Mouse (Mus musculus) liver, postnatal 0 days (tissue): ENCODE data around the gene Hist1h2bg. TPM values are rescaled to one million over a fixed set of nuclear protein-coding genes. Genes with fewer than 3 reads are reported as not detected.
"Not testable (repeated sequence)": the region's sequence is repeated elsewhere in the genome, so short reads cannot be mapped to it uniquely, and the experiment has no call there.

ENCODE experiments used
- ATAC-seq: fragments of 200-750 bp; cut with Nextera tagmentation; 2 replicates; pipeline ENCODE4 v1.8.0; 2017; ENCODE audit warnings: mild to moderate bottlenecking, moderate library complexity
- DNase-seq: peaks from one replicate; pipeline ENCODE4 v3.0.0-alpha.2; 2016
- H3K27ac ChIP-seq: fragments of 300-500 bp; sonication (generic); 2 replicates; pipeline ENCODE4 v1.5.1; 2014; ENCODE audit warnings: antibody characterized with exemption, moderate library complexity, mild to moderate bottlenecking, low read depth
- H3K27me3 ChIP-seq: fragments of 300-500 bp; sonication (generic); 2 replicates; pipeline ENCODE4 v1.6.1; 2014; ENCODE audit warnings: low read length, control low read depth, mixed read lengths; ENCODE audit not compliant: insufficient read depth
- H3K36me3 ChIP-seq: fragments of 300-500 bp; sonication (generic); replicated peaks from 2 replicates; pipeline ENCODE4 v1.6.1; 2014; ENCODE audit warnings: mild to moderate bottlenecking, control low read depth, low read length, moderate library complexity, mixed read lengths; ENCODE audit not compliant: insufficient read depth
- H3K4me1 ChIP-seq: fragments of 300-500 bp; sonication (generic); 2 replicates; pipeline ENCODE4 v1.6.1; 2014; ENCODE audit warnings: antibody characterized with exemption, mild to moderate bottlenecking, control low read depth; ENCODE audit not compliant: insufficient read depth
- H3K4me2 ChIP-seq: fragments of 300-500 bp; sonication (generic); 2 replicates; pipeline ENCODE4 v1.6.1; 2014; ENCODE audit warnings: low read depth, mild to moderate bottlenecking, low read length, moderate library complexity, mixed read lengths
- H3K4me3 ChIP-seq: fragments of 300-500 bp; sonication (generic); 2 replicates; pipeline ENCODE4 v1.5.1; 2014; ENCODE audit warnings: low read depth, low read length
- H3K9ac ChIP-seq: fragments of 300-500 bp; sonication (generic); replicated peaks from 2 replicates; pipeline ENCODE4 v1.6.1; 2014; ENCODE audit warnings: mild to moderate bottlenecking, moderate library complexity
- H3K9me3 ChIP-seq: fragments of 300-500 bp; sonication (generic); 2 replicates; pipeline ENCODE4 v1.6.1; 2016; ENCODE audit warnings: mild to moderate bottlenecking, control low read depth, low read length, mixed read lengths
- CTCF ChIP-seq: sonication (generic); IDR thresholded peaks from 2 replicates; pipeline ENCODE4 v1.5.1; 2016; ENCODE audit warnings: antibody characterized with exemption, low read depth
- EP300 ChIP-seq: IDR thresholded peaks from 2 replicates; pipeline ENCODE4 v1.6.1; 2016; ENCODE audit warnings: antibody characterized with exemption, low read depth, mild to moderate bottlenecking
- WGBS: fragments of 180-500 bp; shearing (Covaris S2); extraction: QIAGEN DNeasy Blood & Tissue Kit; methylation state at CpG from one replicate; pipeline ENCODE4 v1.1.7; 2014; ENCODE audit not compliant: insufficient replicate concordance; 5-methylcytosine and 5-hydroxymethylcytosine counted together
- polyA plus RNA-seq: library from polyadenylated mRNA; unstranded; fragments of >200 nt; fragmentation: Nextera tagmentation; extraction: Ambion mirVana; gene quantifications from 2 replicates; pipeline ENCODE4 v1.2.1, GENCODE M21; 2015

The Hist1h2bg gene
- polyA plus RNA-seq, 1 experiment from 2014 or later = 7.8 TPM

DNA sequence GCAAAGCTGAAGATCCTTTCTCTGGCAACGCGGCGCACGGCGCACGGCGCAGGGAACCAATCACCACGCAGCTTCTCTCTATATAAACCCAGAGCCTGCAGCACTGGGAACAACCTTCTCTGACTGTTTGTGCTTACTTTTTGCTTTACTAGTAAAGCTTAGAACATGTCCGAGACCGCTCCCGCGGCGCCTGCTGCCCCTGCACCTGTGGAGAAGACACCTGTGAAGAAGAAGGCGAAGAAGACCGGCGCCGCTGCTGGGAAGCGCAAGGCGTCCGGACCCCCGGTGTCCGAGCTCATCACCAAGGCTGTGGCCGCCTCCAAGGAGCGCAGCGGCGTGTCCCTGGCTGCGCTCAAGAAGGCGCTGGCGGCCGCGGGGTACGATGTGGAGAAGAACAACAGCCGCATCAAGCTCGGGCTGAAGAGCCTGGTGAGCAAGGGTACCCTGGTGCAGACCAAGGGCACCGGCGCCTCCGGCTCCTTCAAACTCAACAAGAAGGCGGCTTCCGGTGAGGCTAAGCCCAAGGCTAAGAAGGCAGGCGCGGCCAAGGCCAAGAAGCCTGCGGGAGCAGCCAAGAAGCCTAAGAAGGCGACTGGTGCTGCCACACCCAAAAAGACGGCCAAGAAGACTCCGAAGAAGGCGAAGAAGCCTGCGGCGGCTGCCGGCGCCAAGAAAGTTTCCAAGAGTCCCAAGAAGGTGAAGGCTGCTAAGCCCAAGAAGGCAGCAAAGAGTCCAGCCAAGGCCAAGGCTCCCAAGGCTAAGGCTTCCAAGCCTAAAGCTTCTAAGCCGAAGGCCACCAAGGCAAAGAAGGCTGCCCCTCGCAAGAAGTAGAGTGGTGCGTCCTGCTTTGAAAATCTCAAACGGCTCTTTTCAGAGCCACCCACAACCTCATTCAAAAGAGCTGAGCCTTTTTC lies 16.0 kb upstream of the Hist1h2bg start:
- Histone ChIP-seq H3K4me3 (peak overlapping the region; percentile 64), H3K9me3 (no peaks in the 10 kb centered on the region), H3K9ac (peak overlapping the region; percentile 83), H3K36me3 (no peaks in the 10 kb centered on the region), H3K4me2 (peak overlapping the region; percentile 90), H3K27ac (peak overlapping the region; percentile 97), H3K27me3 (no peaks in the 10 kb centered on the region), H3K4me1 (peaks cover 15% of the 10 kb centered on the region)
- no peak for TF ChIP-seq CTCF
- TF ChIP-seq EP300 = peak; percentile 88
- WGBS = under 1% methylated on average over 54 of the region's 54 CpGs
- peak; percentile 89 for DNase-seq
- peak; percentile 77 for ATAC-seq

DNA sequence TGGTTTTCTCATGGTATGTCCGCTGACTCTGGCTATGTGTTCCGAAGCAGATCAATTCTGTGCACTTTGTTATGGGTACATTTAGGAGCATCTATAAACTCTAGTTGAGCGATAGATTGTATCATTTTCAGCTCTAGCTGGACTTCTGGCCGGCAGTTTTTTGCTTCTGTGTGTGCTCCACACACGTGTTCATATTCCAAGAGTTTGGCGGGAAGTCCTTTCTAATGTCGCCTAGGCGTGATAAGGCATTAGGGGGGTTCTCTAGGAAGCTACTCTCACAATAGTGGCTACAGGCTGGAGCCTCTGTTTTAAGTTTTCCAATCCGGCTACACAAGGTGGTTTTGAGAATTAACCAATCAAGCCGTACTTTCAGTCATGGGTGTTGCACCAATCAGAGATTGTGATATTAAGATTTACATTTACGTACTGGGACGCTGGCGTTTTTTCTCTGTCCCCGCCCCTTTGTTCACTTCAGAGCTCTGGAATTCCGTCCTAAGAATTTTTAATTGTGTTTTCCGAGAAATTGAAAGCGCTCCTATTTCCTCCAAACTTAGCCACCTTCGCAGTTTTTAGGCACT lies 15.3 kb upstream of the Hist1h2bg start:
- Histone ChIP-seq H3K36me3 (no peaks in the 10 kb centered on the region), H3K4me3 (peak overlapping the region; percentile 64), H3K4me1 (peaks cover 10% of the 10 kb centered on the region), H3K9ac (peak overlapping the region; percentile 83), H3K27ac (peak overlapping the region; percentile 97), H3K9me3 (no peaks in the 10 kb centered on the region), H3K4me2 (peak overlapping the region; percentile 90), H3K27me3 (no peaks in the 10 kb centered on the region)
- DNase-seq = peak; percentile 74
- peak; percentile 49 for ATAC-seq
- WGBS = under 1% methylated on average over 18 of the region's 18 CpGs
- TF ChIP-seq EP300 = no peak; the same call in 1 of the 2 replicates
- TF ChIP-seq CTCF = no peak

GRCm38 (mm10) chr13:23556906-23557305 lies 14.3 kb upstream of the Hist1h2bg start:
- Histone ChIP-seq H3K9me3 (no peaks in the 10 kb centered on the region), H3K27ac (peak overlapping the region; percentile 97), H3K4me2 (peak overlapping the region; percentile 90), H3K27me3 (no peaks in the 10 kb centered on the region), H3K4me3 (peak overlapping the region; percentile 64), H3K36me3 (no peaks in the 10 kb centered on the region), H3K9ac (peak overlapping the region; percentile 10; the same call in 1 of the 2 replicates), H3K4me1 (peaks cover 8% of the 10 kb centered on the region)
- DNase-seq (no peak), ATAC-seq (no peak)
- no peak for TF ChIP-seq EP300
- TF ChIP-seq CTCF = no peak
- WGBS = 63% methylated on average over 3 of the region's 3 CpGs

- not testable (repeated sequence) for ATAC-seq, H3K4me1 ChIP-seq, H3K36me3 ChIP-seq, H3K27me3 ChIP-seq, H3K9me3 ChIP-seq, DNase-seq, H3K4me3 ChIP-seq
- Histone ChIP-seq H3K27ac (peak overlapping the region; percentile 46), H3K9ac (peak overlapping the region; percentile 39), H3K4me2 (peak overlapping the region; percentile 55)
- WGBS = 35% methylated on average over 2 of the region's 2 CpGs
Observed at GRCm38 (mm10) chr13:23560699-23561098, 10.5 kb upstream of the Hist1h2bg start.

- ATAC-seq = peak; percentile 0; the same call in 1 of the 2 replicates
- DNase-seq, H3K9me3 ChIP-seq, H3K4me1 ChIP-seq, H3K27me3 ChIP-seq, H3K36me3 ChIP-seq: not testable (repeated sequence)
- 0% methylated on average over 2 of the region's 5 CpGs for WGBS
- H3K9ac ChIP-seq = peak overlapping the region; percentile 72
- H3K27ac ChIP-seq = peak overlapping the region; percentile 99
- peak overlapping the region; percentile 83; the same call in 1 of the 2 replicates for H3K4me2 ChIP-seq
- peak overlapping the region; percentile 43 for H3K4me3 ChIP-seq
Observed at GRCm38 (mm10) chr13:23561531-23561882, 9.7 kb upstream of the Hist1h2bg start.

- ATAC-seq (peak; percentile 91), DNase-seq (peak; percentile 95)
- H3K27ac ChIP-seq = peak within 1 kb of the TSS; percentile 99
- WGBS = under 1% methylated on average over 48 of the region's 67 CpGs
- H3K9ac ChIP-seq = peak within 1 kb of the TSS; percentile 72
- H3K27me3 ChIP-seq, H3K4me1 ChIP-seq, H3K9me3 ChIP-seq, H3K36me3 ChIP-seq: not testable (repeated sequence)
- peak within 1 kb of the TSS; percentile 83 for H3K4me2 ChIP-seq
- TF ChIP-seq EP300 = peak; percentile 80; the same call in 1 of the 2 replicates
- peak within 1 kb of the TSS; percentile 43 for H3K4me3 ChIP-seq
Observed at GRCm38 (mm10) chr13:23561883-23562659, 9.1 kb upstream of the Hist1h2bg start, which contains the start of gene Hist1h3e. TSS of gene Hist1h3e (minus strand) at chr13:23562369.
